Mouse (Mus musculus): ENCODE data around the gene Klb.

GRCm38 (mm10) chr5:65357771-65358170 is 9.7 kb downstream of the Klb start:
- TF ChIP-seq POLR2A (IDR thresholded peaks at IDR 0.05; ENCODE audit: extremely low read depth, insufficient read depth, low read length): no peak
- TF ChIP-seq CTCF (IDR thresholded peaks at IDR 0.05; ENCODE audit: extremely low read depth, insufficient read depth, low read length): no peak

Measured in cortical plate, adult 2 months (tissue).